Mouse (Mus musculus) intestine, embryonic 15.5 days (tissue): ENCODE data around the gene Nudt2. TPM values are rescaled to one million over a fixed set of nuclear protein-coding genes. Genes with fewer than 3 reads are reported as not detected.

ENCODE experiments used
- ATAC-seq: fragments of 200-750 bp; cut with Nextera tagmentation; 2 replicates; pipeline ENCODE4 v1.8.0; 2017; ENCODE audit warnings: moderate TSS enrichment, moderate library complexity
- H3K27ac ChIP-seq: fragments of 300-500 bp; sonication (generic); 2 replicates; pipeline ENCODE4 v1.5.1; 2015; ENCODE audit warnings: mild to moderate bottlenecking, inconsistent platforms
- H3K27me3 ChIP-seq: fragments of 300-500 bp; sonication (generic); replicated peaks from 2 replicates; pipeline ENCODE4 v1.6.1; 2015; ENCODE audit warnings: inconsistent platforms
- H3K36me3 ChIP-seq: fragments of 300-500 bp; sonication (generic); 2 replicates; pipeline ENCODE4 v1.6.1; 2015; ENCODE audit warnings: inconsistent platforms
- H3K4me1 ChIP-seq: fragments of 300-500 bp; sonication (generic); replicated peaks from 2 replicates; pipeline ENCODE4 v1.6.1; 2015; ENCODE audit warnings: inconsistent platforms
- H3K4me2 ChIP-seq: fragments of 300-500 bp; sonication (generic); replicated peaks from 2 replicates; pipeline ENCODE4 v1.6.1; 2015; ENCODE audit warnings: mild to moderate bottlenecking, inconsistent platforms
- H3K4me3 ChIP-seq: fragments of 300-500 bp; sonication (generic); replicated peaks from 2 replicates; pipeline ENCODE4 v1.5.1; 2015; ENCODE audit warnings: inconsistent platforms
- H3K9ac ChIP-seq: fragments of 300-500 bp; sonication (generic); 2 replicates; pipeline ENCODE4 v1.6.1; 2015; ENCODE audit warnings: inconsistent platforms
- H3K9me3 ChIP-seq: fragments of 300-500 bp; sonication (generic); 2 replicates; pipeline ENCODE4 v1.6.1; 2016; ENCODE audit warnings: inconsistent platforms
- WGBS: fragments of 180-500 bp; shearing (Covaris S2); methylation state at CpG from one replicate; pipeline ENCODE4 v1.1.7; 2015; 5-methylcytosine and 5-hydroxymethylcytosine counted together
- polyA plus RNA-seq: library from polyadenylated mRNA; unstranded; fragments of >200 nt; fragmentation: Nextera tagmentation; extraction: Ambion mirVana; gene quantifications from 2 replicates; pipeline ENCODE4 v1.2.1, GENCODE M21; 2015

Gene Nudt2
- polyA plus RNA-seq, 1 experiment from 2014 or later: 62.3 TPM

DNA sequence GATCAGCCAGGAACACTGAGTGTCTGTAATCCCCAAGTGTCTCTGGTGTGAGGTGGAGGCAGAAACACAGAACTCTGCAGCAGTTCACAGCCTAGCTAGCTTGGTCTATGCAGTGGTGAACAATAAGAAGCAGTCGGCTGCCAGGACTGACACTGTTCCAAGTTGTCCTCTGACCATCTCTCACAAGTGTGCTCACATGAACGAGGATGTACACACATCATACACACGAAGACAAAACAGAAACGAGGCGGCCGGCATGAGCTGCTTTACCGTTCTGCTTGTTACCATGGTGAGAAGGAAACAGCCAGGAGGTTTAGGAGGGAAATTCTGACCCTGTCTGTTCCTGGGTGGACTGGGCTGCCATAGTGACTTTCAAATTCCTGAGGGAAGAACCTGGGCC lies 61.6 kb downstream of the Nudt2 start:
- H3K4me2 ChIP-seq: no peak overlapping the region
- no peak overlapping the region for H3K27ac ChIP-seq
- WGBS: 62% methylated on average over 7 of the region's 7 CpGs
- H3K4me3 ChIP-seq: no peak overlapping the region
- H3K4me1 ChIP-seq: no peaks in the 10 kb centered on the region
- H3K9me3 ChIP-seq: no peaks in the 10 kb centered on the region
- no peak for ATAC-seq
- no peak overlapping the region; the same call in 1 of the 2 replicates for H3K9ac ChIP-seq
- H3K27me3 ChIP-seq: no peaks in the 10 kb centered on the region
- H3K36me3 ChIP-seq: no peaks in the 10 kb centered on the region

DNA sequence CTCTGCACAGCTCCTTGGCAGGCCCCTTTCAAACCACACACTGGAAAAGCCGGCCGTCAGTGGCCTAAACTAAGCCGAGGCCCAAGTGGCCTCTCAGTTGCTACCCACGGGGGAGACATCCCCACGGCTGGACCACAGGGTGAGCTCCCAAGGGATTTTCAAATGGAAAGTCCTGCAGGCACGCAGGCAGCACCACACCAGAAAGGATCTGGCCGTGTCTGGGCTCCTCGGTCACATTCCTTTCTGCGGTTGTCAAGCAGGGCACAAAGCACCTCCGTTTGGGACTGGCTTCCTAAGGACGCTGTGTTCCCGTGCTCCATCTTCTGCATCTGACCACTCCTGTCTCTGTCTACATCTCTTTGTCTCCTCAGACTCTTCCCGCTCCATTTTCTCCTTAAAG lies 62.1 kb downstream of the Nudt2 start:
- no peak overlapping the region; the same call in 1 of the 2 replicates for H3K9ac ChIP-seq
- H3K4me1 ChIP-seq: no peaks in the 10 kb centered on the region
- H3K9me3 ChIP-seq: no peaks in the 10 kb centered on the region
- H3K27ac ChIP-seq: no peak overlapping the region
- no peak overlapping the region for H3K4me2 ChIP-seq
- no peak for ATAC-seq
- no peaks in the 10 kb centered on the region for H3K27me3 ChIP-seq
- no peaks in the 10 kb centered on the region for H3K36me3 ChIP-seq
- no peak overlapping the region for H3K4me3 ChIP-seq
- 51% methylated on average over 13 of the region's 13 CpGs for WGBS

DNA sequence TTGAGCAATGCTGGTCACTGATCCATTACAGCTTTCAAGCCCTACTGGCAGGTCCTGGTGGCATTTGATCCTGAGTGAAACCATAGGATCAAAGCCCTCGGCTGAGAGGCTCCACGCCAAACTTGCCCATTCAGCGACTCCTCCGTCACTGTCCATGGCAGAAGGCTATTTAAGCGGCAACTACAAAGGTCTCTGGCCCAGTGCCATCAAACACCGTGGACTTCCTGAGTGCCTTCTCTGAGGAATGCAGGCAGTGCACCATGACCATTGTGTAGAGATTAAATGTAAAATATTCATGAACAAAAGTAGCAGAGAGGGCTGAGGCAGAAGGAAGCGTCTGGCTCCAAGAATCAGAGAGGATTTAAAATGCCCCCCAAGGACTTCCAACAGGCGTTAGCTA lies 63.0 kb downstream of the Nudt2 start:
- Histone ChIP-seq H3K27ac (no peak overlapping the region), H3K4me3 (no peak overlapping the region), H3K4me2 (no peak overlapping the region), H3K9ac (no peak overlapping the region), H3K4me1 (no peaks in the 10 kb centered on the region), H3K36me3 (no peaks in the 10 kb centered on the region), H3K9me3 (no peaks in the 10 kb centered on the region), H3K27me3 (no peaks in the 10 kb centered on the region)
- 37% methylated on average over 8 of the region's 8 CpGs for WGBS
- no peak for ATAC-seq

Other genes starting within 250 kb of the Nudt2 start
- gene Ubap2, start 190.0 kb upstream of the Nudt2 start, polyA plus RNA-seq: 50.1 and 52.2 TPM in 2 replicates
- 51.6 and 55.0 TPM in 2 replicates for gene Dcaf12, start 150.3 kb upstream of the Nudt2 start, polyA plus RNA-seq
- 50.0 and 56.5 TPM in 2 replicates for gene Ubap1, start 116.2 kb upstream of the Nudt2 start, polyA plus RNA-seq
- gene Kif24, start 264 bp upstream of the Nudt2 start, polyA plus RNA-seq: 5.2 and 6.8 TPM in 2 replicates
- gene AI464131, start 37.9 kb downstream of the Nudt2 start, polyA plus RNA-seq: 8.1 and 9.4 TPM in 2 replicates
- 0.28 and 0.55 TPM in 2 replicates for gene 1110017D15Rik, start 52.2 kb downstream of the Nudt2 start, polyA plus RNA-seq
- 2.3 TPM in 2 replicates for gene Fam219a, start 104.4 kb downstream of the Nudt2 start, polyA plus RNA-seq
- 5.6 and 5.8 TPM in 2 replicates for gene Dnaic1, start 104.6 kb downstream of the Nudt2 start, polyA plus RNA-seq
- 10.8 and 11.2 TPM in 2 replicates for gene Enho, start 175.2 kb downstream of the Nudt2 start, polyA plus RNA-seq
- 5.1 and 6.4 TPM in 2 replicates for gene Cntfr, start 231.9 kb downstream of the Nudt2 start, polyA plus RNA-seq
- 127 and 129 TPM in 2 replicates for gene Il11ra1, start 234.8 kb downstream of the Nudt2 start, polyA plus RNA-seq
- 58.8 and 65.0 TPM in 2 replicates for gene Rpp25l, start 248.4 kb downstream of the Nudt2 start, polyA plus RNA-seq